Mouse (Mus musculus): ENCODE measurements around the gene Myl4. TPM values are rescaled to one million over a fixed set of nuclear protein-coding genes. Genes with fewer than 3 reads are reported as not detected.
"Not testable (repeated sequence)": the region's sequence is repeated elsewhere in the genome, so short reads cannot be mapped to it uniquely, and the experiment has no call there.

The Myl4 gene
- polyA plus RNA-seq, 1 experiment from 2014 or later: 7.1 TPM

DNA sequence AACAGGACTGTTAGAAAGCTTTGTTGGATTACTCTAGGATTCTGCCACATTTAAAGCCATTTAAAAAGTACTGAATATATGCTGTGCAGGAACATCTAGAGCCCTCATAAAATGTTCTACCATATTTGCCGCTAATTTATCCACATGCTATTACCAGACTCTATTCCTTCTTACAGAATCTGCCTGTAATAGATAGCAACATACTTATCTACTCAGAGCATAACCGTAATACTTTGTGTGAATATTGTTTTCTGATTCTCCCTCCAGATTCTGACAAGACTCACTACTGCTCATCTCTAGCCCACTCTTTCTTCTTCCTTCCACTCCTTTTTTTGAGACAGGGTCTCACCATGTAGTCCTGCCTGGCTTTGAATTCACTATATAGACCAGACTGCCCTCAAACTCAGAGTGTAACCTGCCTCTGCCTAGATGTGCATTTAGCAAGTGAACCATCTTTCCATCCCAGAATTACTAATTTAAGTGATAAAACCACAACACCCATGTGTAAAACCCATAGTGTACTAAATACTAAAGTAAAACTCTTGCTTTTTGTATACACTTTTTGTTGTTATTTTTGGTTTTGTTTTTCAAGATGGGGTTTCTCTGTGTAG lies 12.4 kb upstream of the Myl4 start:
- TF ChIP-seq CTCF (IDR thresholded peaks at IDR 0.05; ENCODE audit: low read depth): no peak
- no peak for ATAC-seq

DNA sequence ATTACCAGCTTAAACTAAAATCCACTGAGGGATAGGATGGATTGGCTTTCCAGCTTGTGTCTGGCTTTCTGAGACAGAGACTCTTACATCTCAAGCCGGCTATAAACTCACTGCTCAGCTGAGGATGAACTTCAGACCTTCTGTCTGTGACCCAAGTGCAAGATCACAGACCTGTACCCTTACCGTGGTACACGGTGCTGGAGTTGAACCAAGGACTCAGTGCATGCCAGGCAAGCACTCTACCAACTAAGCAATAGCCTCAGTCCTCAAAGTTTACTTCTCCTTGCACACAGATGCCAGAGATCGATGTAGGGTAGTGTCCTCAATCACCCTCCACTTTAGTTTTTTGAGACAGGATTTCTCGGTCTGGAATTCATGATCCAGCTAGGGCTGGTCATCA lies 10.7 kb upstream of the Myl4 start:
- H3K27me3 ChIP-seq (replicated peaks; ENCODE audit: control insufficient read depth, insufficient read depth, low read length): no peaks in the 10 kb centered on the region
- peaks cover 4% of the 10 kb centered on the region; the same call in 1 of the 2 replicates for H3K36me3 ChIP-seq (ENCODE audit: control insufficient read depth, insufficient read depth)

More for the DNA sequence above, 12.4 kb upstream of the Myl4 start:
- H3K9ac ChIP-seq (ENCODE audit: low read depth, low read length): no peak overlapping the region
- H3K9me3 ChIP-seq (ENCODE audit: control insufficient read depth): no peaks in the 10 kb centered on the region
- no peak overlapping the region for H3K27ac ChIP-seq (ENCODE audit: low read depth, low read length)
- H3K4me1 ChIP-seq (replicated peaks; ENCODE audit: control insufficient read depth, insufficient read depth, low read length): no peaks in the 10 kb centered on the region
- peaks cover 13% of the 10 kb centered on the region for H3K36me3 ChIP-seq (ENCODE audit: control insufficient read depth, insufficient read depth)
- no peak overlapping the region for H3K4me3 ChIP-seq (ENCODE audit: low read depth, low read length)
- H3K27me3 ChIP-seq (replicated peaks; ENCODE audit: control insufficient read depth, insufficient read depth, low read length): no peaks in the 10 kb centered on the region
- WGBS: 89% methylated on average over 2 of the region's 2 CpGs
- no peak overlapping the region for H3K4me2 ChIP-seq (replicated peaks; ENCODE audit: low read depth)

DNA sequence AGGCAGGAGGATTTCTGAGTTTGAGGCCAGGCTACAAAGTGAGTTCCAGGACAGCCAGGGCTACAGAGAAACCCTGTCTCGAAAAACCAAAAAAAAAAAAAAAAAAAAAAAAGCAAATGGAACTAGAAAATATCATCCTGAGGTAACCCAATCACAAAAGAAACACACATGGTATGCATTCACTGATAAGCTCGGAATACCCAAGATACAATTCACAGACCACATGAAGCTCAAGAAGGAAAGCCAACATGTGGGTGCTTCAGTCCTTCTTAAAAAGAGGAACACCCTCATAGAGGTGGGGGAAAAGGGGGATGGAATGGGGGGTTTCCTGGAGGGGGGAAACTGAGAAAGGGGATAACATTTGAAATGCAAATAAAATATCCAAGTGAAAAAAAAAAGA lies 7.1 kb upstream of the Myl4 start:
- not testable (repeated sequence) for H3K9me3 ChIP-seq (ENCODE audit: control insufficient read depth); H3K4me3 ChIP-seq (ENCODE audit: low read depth, low read length); H3K9ac ChIP-seq (ENCODE audit: low read depth, low read length); H3K36me3 ChIP-seq (ENCODE audit: control insufficient read depth, insufficient read depth); H3K4me2 ChIP-seq (replicated peaks; ENCODE audit: low read depth); H3K27ac ChIP-seq (ENCODE audit: low read depth, low read length); H3K27me3 ChIP-seq (replicated peaks; ENCODE audit: control insufficient read depth, insufficient read depth, low read length); H3K4me1 ChIP-seq (replicated peaks; ENCODE audit: control insufficient read depth, insufficient read depth, low read length); ATAC-seq
- WGBS: 98% methylated on average over 2 of the region's 2 CpGs

More for the DNA sequence above, 10.7 kb upstream of the Myl4 start:
- ATAC-seq: no peak
- no peak overlapping the region for H3K9ac ChIP-seq (ENCODE audit: low read depth, low read length)
- H3K4me2 ChIP-seq (replicated peaks; ENCODE audit: low read depth): no peak overlapping the region
- no peaks in the 10 kb centered on the region for H3K9me3 ChIP-seq (ENCODE audit: control insufficient read depth)
- 77% methylated on average over 5 of the region's 5 CpGs for WGBS
- H3K4me3 ChIP-seq (ENCODE audit: low read depth, low read length): no peak overlapping the region
- H3K4me1 ChIP-seq (replicated peaks; ENCODE audit: control insufficient read depth, insufficient read depth, low read length): no peaks in the 10 kb centered on the region
- no peak overlapping the region for H3K27ac ChIP-seq (ENCODE audit: low read depth, low read length)
- TF ChIP-seq CTCF (IDR thresholded peaks at IDR 0.05; ENCODE audit: low read depth): no peak

- ATAC-seq: no peak
- no peak for TF ChIP-seq CTCF (IDR thresholded peaks at IDR 0.05; ENCODE audit: low read depth)
- 42% methylated on average over 2 of the region's 2 CpGs for whole genome bisulfite sequencing
Measured at GRCm38 (mm10) chr11:104544507-104544906, 6.0 kb upstream of the Myl4 start.

DNA sequence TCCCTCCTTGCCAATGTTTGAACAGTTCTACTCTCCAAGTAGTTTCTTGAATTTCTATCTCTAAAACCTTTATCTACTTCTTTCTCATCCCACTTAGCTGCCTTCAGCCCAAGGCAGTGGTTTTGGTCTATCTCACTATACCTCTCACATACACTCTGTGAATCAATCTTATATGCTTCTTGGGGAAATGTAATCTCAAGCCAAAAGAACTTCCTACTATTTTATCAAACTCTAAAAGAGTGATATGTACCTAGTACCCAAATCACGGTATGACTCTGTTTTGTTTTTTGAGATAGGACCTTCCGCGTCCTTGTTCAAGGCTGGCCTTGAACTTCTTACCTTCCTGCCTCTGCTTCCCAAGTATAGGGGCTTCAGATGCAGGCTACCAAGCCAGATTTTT lies 3.0 kb upstream of the Myl4 start:
- TF ChIP-seq CTCF (IDR thresholded peaks at IDR 0.05; ENCODE audit: low read depth): no peak
- Histone ChIP-seq H3K9me3 (ENCODE audit: control insufficient read depth) (no peaks in the 10 kb centered on the region), H3K27ac (ENCODE audit: low read depth, low read length) (no peak overlapping the region), H3K9ac (ENCODE audit: low read depth, low read length) (no peak overlapping the region), H3K4me3 (ENCODE audit: low read depth, low read length) (no peak overlapping the region), H3K4me2 (replicated peaks; ENCODE audit: low read depth) (no peak overlapping the region), H3K4me1 (replicated peaks; ENCODE audit: control insufficient read depth, insufficient read depth, low read length) (0 out of 2 replicates have a peak, but pooled peaks cover 5% of the 10 kb centered on the region), H3K36me3 (ENCODE audit: control insufficient read depth, insufficient read depth) (no peaks in the 10 kb centered on the region), H3K27me3 (replicated peaks; ENCODE audit: control insufficient read depth, insufficient read depth, low read length) (no peaks in the 10 kb centered on the region)
- no peak for ATAC-seq
- 83% methylated on average over 3 of the region's 3 CpGs for WGBS

More at GRCm38 (mm10) chr11:104544507-104544906, 6.0 kb upstream of the Myl4 start:
- Histone ChIP-seq H3K4me2 (replicated peaks; ENCODE audit: low read depth) (no peak overlapping the region), H3K27ac (ENCODE audit: low read depth, low read length) (no peak overlapping the region), H3K36me3 (ENCODE audit: control insufficient read depth, insufficient read depth) (no peaks in the 10 kb centered on the region), H3K9me3 (ENCODE audit: control insufficient read depth) (no peaks in the 10 kb centered on the region), H3K4me3 (ENCODE audit: low read depth, low read length) (no peak overlapping the region), H3K27me3 (replicated peaks; ENCODE audit: control insufficient read depth, insufficient read depth, low read length) (no peaks in the 10 kb centered on the region), H3K9ac (ENCODE audit: low read depth, low read length) (no peak overlapping the region), H3K4me1 (replicated peaks; ENCODE audit: control insufficient read depth, insufficient read depth, low read length) (0 out of 2 replicates have a peak, but pooled peaks cover 5% of the 10 kb centered on the region)

- Histone ChIP-seq H3K4me3 (ENCODE audit: low read depth, low read length) (peak overlapping the region; percentile 76), H3K9ac (ENCODE audit: low read depth, low read length) (peak overlapping the region; percentile 96), H3K4me1 (replicated peaks; ENCODE audit: control insufficient read depth, insufficient read depth, low read length) (0 out of 2 replicates have a peak, but pooled peaks cover 5% of the 10 kb centered on the region), H3K27ac (ENCODE audit: low read depth, low read length) (peak overlapping the region; percentile 90), H3K36me3 (ENCODE audit: control insufficient read depth, insufficient read depth) (no peaks in the 10 kb centered on the region), H3K9me3 (ENCODE audit: control insufficient read depth) (no peaks in the 10 kb centered on the region), H3K27me3 (replicated peaks; ENCODE audit: control insufficient read depth, insufficient read depth, low read length) (no peaks in the 10 kb centered on the region), H3K4me2 (replicated peaks; ENCODE audit: low read depth) (peak overlapping the region; percentile 80)
- ATAC-seq: peak; percentile 87
- TF ChIP-seq CTCF (IDR thresholded peaks at IDR 0.05; ENCODE audit: low read depth): no peak; the same call in 1 of the 2 replicates
- under 1% methylated on average over 53 of the region's 53 CpGs for WGBS
Measured at GRCm38 (mm10) chr11:104549438-104550405, 741 bp upstream of the Myl4 start.
